Mouse (Mus musculus): ENCODE measurements around the gene 5430419D17Rik.

5430419D17Rik gene

DNA sequence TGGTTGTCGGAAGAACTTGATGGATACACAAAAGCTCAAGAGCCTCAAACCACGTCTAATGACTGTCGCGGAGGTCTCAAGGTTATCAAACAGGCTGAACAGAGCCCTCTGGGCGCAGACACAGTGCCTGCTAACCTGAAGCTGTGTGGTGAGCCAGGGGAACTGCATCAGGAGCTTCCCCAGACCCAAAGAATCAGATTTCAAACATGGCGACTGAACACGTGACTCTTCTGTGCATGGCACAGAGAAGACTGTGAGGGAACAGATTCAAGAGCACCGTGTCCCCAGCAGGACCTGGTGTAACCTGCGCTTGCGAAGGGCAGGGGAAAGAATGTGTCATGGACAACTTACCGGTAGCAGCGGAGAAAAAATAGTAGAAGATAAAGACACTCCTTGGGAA lies 143.4 kb downstream of the 5430419D17Rik start:
- DNase-seq (ENCODE audit: low spot score in 2 of 2): no peak

DNA sequence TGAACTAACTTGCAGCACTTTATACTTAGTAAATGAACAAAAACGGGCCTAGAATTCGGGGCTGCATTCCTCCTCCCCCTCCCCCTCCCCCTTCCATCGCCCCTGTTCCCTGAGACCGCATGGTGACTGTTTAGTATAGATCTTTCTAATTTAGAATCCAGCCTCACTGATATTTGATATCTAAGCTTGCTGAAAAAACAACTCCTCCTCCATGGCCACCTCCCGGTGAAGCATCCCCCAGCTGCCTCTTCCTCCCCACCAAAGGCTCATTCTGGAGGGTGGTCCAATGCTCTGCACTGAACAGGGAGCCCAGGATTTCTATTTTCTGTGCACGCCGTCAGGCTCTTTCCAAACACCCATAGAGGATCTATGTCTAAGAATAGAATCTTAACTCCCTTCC lies 144.1 kb downstream of the 5430419D17Rik start:
- no peak for DNase-seq (ENCODE audit: low spot score in 2 of 2)

DNA sequence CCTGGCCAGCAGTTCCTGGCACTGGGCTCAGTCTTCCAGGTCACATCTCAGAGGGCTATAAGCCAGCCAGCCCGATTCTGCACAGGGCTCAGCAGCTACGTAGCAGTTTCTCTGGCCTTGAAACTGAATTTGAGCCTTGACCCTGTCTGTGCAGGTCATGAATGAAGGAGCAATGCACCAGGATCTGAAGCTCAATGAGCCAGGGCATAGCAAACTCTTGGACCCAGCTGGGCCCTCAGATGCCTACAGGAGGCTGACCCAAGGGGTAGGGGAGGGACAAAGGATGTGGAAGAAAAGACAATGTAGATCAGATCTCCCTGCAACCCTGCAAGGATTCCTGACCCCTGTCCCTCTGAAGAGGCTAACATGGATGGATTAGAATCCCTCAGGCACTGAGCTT lies 148.0 kb downstream of the 5430419D17Rik start, which contains the start of gene Cuzd1:
Gene Cuzd1, minus strand, starts transcription at position 101 of the 400 bp plus-strand sequence.
- DNase-seq (ENCODE audit: low spot score in 2 of 2): no peak

DNA sequence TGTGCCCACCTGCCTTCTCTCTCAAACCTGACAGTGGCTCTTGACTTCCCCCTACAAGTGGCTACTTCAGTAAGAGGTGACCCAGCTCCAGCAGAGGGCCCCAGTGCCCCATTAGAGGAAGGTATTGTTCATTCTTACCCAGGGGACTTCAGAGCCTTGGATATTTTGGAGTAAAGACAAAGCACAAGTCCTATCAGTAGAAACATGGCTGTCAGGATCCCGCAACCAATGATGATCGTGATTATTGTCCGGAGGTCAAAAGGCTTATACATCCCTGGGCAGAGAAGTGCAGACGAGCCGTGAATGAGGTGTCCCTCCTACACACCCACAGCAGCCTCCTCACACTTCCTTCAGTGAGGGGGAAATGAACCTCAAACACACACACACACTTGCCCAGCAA lies 152.9 kb downstream of the 5430419D17Rik start:
- DNase-seq (ENCODE audit: low spot score in 2 of 2): no peak

DNA sequence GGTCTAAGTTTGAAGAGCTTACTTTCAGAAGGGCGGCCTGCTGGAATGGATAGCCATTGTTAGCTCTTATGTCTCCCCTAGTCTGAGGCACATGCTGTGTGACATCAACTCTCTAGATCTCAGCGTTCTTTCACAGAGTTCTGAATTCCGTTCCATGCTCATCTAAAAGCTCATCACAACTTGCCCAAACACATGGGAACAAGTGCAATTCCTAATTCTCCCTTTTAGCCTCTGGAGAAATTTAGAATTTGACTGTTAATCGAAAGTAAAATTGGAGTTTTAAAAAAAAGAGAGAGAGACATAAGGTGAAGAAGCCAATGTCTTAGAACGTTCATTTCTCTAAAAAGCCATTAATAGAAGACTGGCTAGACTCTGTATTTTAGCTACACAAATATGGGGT lies 155.2 kb downstream of the 5430419D17Rik start, which contains the start of gene Fam24b:
Gene Fam24b, minus strand, starts transcription at position 101 of the 400 bp plus-strand sequence.
- DNase-seq (ENCODE audit: low spot score in 2 of 2): no peak

DNA sequence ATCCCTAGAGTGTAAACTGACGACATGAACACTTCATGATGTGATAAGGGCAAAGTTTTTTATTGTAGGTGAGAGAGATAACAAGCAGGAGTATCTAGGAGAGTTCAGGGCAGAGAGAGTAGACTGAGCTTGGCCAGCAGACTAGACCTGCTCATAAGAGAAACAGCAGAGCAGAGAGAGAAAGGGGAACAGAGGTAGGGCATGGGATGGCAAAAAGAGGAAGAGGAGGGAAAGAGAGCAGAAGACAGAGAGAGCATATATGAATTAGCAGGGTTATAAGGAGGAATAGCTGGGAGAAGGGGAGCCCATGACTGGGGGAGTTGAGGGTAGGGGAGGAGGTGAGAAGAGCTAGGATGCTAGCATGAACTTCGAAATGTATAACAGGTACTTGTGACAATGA lies 157.5 kb downstream of the 5430419D17Rik start:
- no peak for DNase-seq (ENCODE audit: low spot score in 2 of 2)

DNA sequence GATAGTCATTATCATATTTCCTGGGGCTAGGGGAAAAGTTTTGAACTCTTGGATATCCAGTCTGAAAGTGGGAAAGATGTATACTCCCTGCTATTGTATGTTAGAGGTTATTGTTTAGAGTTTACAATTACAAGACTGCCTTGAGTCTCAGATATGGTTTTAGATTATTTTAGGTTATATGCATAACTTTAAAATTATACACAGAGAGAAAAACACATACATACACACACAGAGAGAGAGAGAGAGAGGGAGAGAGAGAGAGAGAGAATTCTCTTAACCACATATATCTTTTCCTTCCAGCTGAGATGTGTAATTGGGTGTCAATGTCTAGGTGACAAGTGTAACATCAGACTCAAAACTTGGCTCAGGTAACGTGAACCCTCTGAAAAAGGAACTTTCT lies 159.4 kb downstream of the 5430419D17Rik start, which contains the start of gene Fam24a:
Gene Fam24a, plus strand, starts transcription at position 301 of the 400 bp plus-strand sequence.
- DNase-seq (ENCODE audit: low spot score in 2 of 2): no peak

DNA sequence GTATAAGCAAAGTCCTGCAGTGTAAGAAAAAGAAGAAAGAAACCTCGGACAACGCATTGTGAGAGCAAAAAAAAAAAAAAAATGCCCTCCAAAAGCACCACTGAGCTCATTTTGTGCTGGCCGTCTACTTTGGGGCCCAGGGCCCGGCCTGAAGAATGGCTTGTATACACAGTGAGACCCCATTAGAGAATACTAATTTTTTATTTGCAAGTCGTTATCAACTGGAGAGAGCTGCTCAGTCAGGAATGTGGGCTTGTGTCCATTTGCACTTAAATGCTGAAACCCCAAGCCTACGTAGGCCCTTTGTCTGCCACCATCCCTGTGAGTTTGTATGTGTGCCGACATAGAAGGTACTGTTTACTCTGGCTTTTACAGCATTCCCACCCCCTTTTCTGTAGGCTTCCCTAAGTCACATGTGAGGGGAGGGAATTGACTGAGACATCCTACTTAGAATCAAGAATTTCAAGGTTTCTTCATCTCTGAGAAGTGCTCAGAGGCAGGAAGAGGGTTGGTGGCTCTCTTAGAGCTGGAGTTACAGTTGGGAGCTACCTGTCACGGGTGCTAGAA lies 163.4 kb downstream of the 5430419D17Rik start:
- no peak for DNase-seq (ENCODE audit: low spot score in 2 of 2)

DNA sequence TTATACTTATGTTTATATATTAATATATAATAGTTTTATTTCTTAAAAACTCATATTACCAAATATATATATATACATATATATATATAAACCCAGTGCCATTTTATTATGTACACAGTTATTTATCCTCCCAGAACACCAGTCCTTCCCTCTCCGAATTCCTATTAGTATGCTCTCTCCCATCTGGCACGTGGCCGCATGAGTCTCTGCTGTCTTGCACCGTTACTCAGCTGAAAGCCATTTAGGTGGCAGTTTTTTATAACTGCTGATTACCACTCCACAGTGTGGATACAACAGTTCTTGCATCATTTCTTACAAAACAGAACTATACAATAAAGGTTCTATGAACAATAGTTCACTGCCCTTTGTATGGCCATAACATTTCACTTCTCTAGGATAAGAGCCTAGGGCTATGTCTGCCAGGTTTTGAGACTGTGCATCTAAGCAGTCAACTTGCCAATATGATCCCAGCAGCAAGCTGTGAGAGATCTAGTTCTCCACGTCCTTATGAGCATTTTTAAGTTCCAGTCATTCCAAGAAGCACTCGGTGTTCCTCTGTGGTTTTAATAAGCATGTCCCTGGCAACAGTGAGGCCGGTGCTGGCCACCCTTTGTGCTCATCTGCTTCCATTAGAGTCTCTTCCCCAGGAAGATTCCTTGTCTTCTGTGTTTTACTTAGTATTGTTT lies 171.8 kb downstream of the 5430419D17Rik start:
- no peak for DNase-seq (ENCODE audit: low spot score in 2 of 2)
